Mouse (Mus musculus) testis, adult 2 months (tissue): ENCODE results near the gene Sorl1.

ENCODE experiments used
- CTCF ChIP-seq: fragments of 200-500 bp; IDR thresholded peaks from 2 replicates; pipeline ENCODE4 v1.5.1; 2012; ENCODE audit warnings: low read depth, mild to moderate bottlenecking, inconsistent platforms, low read length, moderate library complexity; ENCODE audit not compliant: control insufficient read depth, insufficient read depth, insufficient replicate concordance
- POLR2A ChIP-seq: fragments of 200-500 bp; IDR thresholded peaks from 2 replicates; pipeline ENCODE4 v1.6.1; 2012; ENCODE audit warnings: low read depth, mild to moderate bottlenecking, inconsistent platforms, low read length, moderate library complexity; ENCODE audit not compliant: control insufficient read depth

- TF ChIP-seq POLR2A (no peak), CTCF (no peak)
Measured at GRCm38 (mm10) chr9:41968673-41969460, 155.2 kb downstream of the Sorl1 start.
